Mouse (Mus musculus) cerebellum, postnatal 14 days (tissue): Measurements from ENCODE around the gene Fyttd1.
A peak's percentile ranks its signal among the peaks of the same experiment; 100 is the strongest.

Experiments
- DNase-seq, 2 experiments: peaks; one replicate each; pipeline ENCODE4 v3.0.0; 2021; ENCODE audit warnings: mixed read lengths in 2 of 2

Fyttd1 gene

DNA sequence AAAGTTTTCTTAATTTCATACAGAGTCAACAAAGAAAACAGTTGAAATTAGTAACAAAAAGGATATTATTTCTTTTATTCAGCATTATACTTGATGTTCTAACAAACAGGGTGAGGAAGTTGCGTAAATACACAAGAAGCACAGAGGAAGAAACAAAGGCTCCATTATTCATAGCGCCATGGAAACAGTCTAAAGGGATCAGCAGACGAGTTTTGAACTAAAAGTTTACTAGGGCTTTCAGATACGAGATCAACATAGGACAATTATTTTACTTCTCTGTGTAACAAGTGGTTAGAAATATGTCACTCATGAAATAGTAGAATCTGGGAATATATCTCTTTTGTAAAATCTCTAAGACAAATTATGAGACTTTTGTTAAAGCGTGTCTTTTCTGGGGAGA, 68.1 kb downstream of the Fyttd1 start:
- no peak for DNase-seq

DNA sequence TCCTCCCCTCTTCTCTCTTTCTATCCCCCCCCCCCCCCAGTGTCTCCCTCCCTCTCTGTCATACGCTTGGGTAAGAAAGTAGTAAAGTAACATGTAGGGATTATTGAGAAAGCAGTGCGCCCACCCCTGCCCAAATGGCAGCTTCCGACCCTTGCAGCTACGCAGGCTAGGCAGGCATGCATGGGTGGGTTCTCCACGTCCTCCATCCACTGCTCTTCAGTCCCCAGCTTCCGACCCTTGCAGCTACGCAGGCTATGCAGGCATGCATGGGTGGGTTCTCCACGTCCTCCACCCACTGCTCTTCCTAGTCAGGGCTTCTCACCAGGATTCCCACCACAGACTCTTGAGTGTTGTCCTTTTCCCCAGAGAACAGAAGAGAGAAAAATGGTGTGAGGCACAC, 70.7 kb downstream of the Fyttd1 start:
- DNase-seq, result no peak

DNA sequence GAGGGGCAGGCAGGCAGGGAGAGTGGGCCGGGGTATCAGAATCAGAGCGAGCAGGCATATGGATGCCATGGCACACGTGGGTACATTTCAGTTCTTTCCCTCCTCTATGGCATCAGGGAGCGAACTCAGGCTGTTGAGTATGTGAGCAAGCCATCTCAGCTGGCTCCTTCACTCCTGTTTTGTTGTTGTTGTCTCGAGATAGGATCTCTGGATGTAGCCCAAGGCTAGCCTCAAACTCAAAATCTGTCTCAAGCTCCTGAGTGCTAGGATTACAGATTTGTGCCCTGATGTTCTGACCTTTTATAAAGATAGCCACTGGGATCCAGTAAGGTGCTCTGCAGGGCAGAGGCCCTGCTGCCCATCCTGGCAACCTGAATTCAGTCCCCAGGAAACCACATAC, 71.4 kb downstream of the Fyttd1 start:
- no peak for DNase-seq

DNA sequence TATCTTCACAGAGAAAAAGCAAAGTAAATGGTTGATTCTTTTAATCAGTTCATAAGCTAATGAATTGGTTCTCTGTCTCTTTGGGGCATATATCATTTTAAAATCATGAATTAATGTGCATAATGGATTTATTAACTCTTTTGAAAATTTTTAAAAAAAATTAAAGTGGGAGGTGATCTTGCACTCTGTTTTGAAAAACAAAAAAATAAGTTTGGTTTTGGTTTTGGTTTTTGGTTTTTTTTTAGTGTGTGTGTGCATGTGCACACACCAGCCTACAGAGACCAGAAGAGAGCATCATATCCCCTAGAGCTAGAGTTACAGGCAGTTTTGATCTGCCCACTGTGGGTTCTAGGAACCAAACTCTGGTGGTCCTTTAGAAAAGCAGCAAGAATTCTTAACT, 72.0 kb downstream of the Fyttd1 start:
- DNase-seq, result no peak

DNA sequence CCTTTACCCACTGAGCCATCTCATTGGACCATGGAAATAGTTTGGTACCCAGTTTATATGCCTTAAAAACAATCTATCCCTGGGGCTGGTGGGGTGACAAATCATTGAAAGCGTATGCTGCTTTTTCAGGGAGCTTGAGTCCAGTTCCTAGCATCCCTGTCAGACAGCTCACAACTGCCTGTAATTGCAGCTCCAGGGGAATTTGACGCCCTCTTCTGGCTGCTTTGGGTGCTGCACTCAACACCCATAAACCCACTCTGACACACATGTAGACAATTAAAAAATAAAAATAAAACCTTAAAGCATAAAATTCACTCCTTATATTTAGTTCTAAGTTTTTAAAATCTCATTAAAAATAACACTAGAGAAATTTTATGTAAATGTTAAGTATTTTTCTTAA, 73.8 kb downstream of the Fyttd1 start:
- DNase-seq, result peak in 1 of 2 experiments; percentile 10

DNA sequence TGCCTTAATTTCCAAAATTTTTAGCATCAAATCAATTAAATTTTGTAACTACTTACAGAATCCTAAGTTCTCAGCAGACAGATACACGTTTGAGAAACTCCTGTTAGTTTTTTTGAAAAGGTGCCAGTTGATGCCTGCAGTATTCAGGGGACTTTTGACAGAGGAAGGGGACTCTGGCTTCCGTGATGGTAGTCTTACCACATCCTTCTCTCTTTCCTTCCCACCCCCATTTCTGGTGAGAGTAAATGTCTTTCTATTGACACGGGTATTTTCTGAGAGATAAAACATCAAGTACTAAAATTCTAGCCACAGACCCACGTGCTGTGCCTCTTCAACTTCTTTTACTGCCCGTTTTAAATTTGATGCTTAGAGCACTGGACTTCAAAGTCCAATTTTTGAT, 76.5 kb downstream of the Fyttd1 start:
- DNase-seq, result no peak

DNA sequence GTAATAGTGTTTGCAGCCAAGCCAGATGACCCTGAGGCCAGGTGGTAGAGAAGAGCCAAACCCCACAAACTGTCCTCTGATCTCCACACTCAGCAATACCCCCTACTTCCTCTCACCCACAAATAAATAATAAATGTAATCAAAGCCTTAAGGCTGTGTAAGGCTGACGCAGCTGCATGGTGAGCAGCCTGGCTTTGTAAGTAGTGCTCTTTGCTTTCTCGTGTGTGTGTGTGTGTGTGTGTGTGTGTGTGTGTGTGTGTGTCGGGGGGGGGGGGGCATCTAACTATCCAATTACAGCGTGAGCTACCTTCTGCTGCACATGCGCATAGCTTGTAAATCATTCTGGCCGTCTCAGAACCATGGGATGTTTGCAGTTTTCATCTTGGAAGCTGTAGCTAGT, 77.0 kb downstream of the Fyttd1 start:
- no peak for DNase-seq

DNA sequence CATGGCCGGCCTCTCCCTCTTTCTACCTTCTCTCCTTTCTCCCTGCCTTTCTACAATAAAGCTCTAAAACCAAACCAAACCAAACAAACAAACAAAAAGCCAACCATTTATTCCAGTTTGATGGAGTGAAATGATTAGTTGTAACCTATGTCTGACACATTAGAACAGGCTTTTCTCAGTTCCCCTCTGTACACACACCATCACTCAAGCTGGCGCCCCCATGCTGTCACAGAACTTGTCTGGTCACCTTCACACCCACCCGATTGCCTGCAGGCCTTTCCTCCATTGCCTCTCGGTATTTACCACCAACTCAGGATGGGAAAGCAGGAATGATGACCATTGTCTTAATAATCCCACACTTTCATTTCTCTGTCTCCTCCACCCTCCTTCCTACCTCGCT, 79.6 kb downstream of the Fyttd1 start:
- no peak for DNase-seq
